Mouse (Mus musculus): ENCODE results near the gene Hoga1.

GRCm38 (mm10) chr19:42056719-42057409, 11.5 kb downstream of the Hoga1 start:
- no peak for TF ChIP-seq CTCF (conservative IDR thresholded peaks at IDR 0.05; ENCODE audit: insufficient read depth, insufficient read length, low read depth, low read length)
- no peak for TF ChIP-seq POLR2A (IDR thresholded peaks at IDR 0.05; ENCODE audit: low read depth, low read length)

Data from kidney, adult 2 months (tissue).